Comparison of ENCODE assay signal across 9 mouse cellular contexts in the genomic region with DNA sequence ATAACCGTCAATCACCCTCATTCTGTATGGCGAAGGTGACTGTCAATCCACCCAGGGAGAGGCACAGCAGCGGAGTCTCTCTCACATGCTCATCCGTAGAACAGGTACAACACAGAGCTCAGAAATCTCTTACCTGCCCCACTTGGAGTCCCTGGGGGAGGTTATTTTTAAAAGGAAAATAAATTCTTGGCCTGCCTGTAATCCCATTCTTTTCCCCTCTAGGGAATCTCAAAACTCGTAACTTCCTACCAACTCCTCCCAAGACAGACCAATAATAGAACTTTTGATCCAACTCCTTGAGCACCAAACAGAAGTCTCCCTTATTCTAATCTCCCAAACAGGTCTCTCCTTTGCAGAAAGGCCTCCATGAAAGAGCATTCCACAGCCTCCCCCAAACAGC.
DNase-seq lines count a peak whose midpoint lies in the region; ATAC-seq and TF ChIP-seq lines count a peak whose summit lies in the region.
"Had no signal": no experiment of that assay in that cellular context is flagged by ENCODE, and none has a peak within 500 bp of the region (broad histone marks: within the 10 kb centered on the region; RNA-seq: fewer than 3 reads in every experiment).

No protein-coding gene starts in this region.

- 0 out of 2 replicates have a peak overlapping the region, but pooled peaks have one; percentile 56 for H3K27ac ChIP-seq in hindbrain, embryonic 12.5 days
- H3K27ac ChIP-seq in hindbrain, embryonic 11.5 days (ENCODE audit: low read depth, low read length) = no peak overlapping the region
- H3K27ac ChIP-seq in neural tube, embryonic 13.5 days (replicated peaks) = peak overlapping the region; percentile 25; the same call in 1 of the 2 replicates
- H3K27ac ChIP-seq in intestine, postnatal 0 days (ENCODE audit: low read depth, low read length) = peak overlapping the region; percentile 64; the same call in 1 of the 2 replicates
- H3K27ac ChIP-seq in stomach, embryonic 15.5 days = peak overlapping the region; percentile 64

- H3K4me3 ChIP-seq in hindbrain, embryonic 12.5 days = no peak overlapping the region
- no peak overlapping the region for H3K4me3 ChIP-seq in hindbrain, embryonic 11.5 days (ENCODE audit: low read depth, low read length)
- no peak overlapping the region for H3K4me3 ChIP-seq in neural tube, embryonic 13.5 days
- H3K4me3 ChIP-seq in intestine, postnatal 0 days (ENCODE audit: low read depth, low read length) = no peak overlapping the region
- no peak overlapping the region for H3K4me3 ChIP-seq in stomach, embryonic 15.5 days (replicated peaks)

- no peaks in the 10 kb centered on the region for H3K36me3 ChIP-seq in hindbrain, embryonic 12.5 days
- H3K36me3 ChIP-seq in hindbrain, embryonic 11.5 days (ENCODE audit: control insufficient read depth, insufficient read depth, low read length) = no peaks in the 10 kb centered on the region
- no peaks in the 10 kb centered on the region for H3K36me3 ChIP-seq in neural tube, embryonic 13.5 days
- peaks cover 5% of the 10 kb centered on the region; the same call in 1 of the 2 replicates for H3K36me3 ChIP-seq in intestine, postnatal 0 days (ENCODE audit: control insufficient read depth, insufficient read depth)
- H3K36me3 ChIP-seq in stomach, embryonic 15.5 days = no peaks in the 10 kb centered on the region

- H3K9ac ChIP-seq in hindbrain, embryonic 12.5 days = no peak overlapping the region
- no peak overlapping the region for H3K9ac ChIP-seq in hindbrain, embryonic 11.5 days (ENCODE audit: low read depth, low read length)
- no peak overlapping the region for H3K9ac ChIP-seq in neural tube, embryonic 13.5 days
- H3K9ac ChIP-seq in intestine, postnatal 0 days (ENCODE audit: low read depth, low read length) = 0 out of 2 replicates have a peak overlapping the region, but pooled peaks have one; percentile 13
- H3K9ac ChIP-seq in stomach, embryonic 15.5 days = no peak overlapping the region

- no peaks in the 10 kb centered on the region for H3K9me3 ChIP-seq in hindbrain, embryonic 12.5 days (replicated peaks)
- H3K9me3 ChIP-seq in hindbrain, embryonic 11.5 days (ENCODE audit: control insufficient read depth, low read length) = no peaks in the 10 kb centered on the region
- no peaks in the 10 kb centered on the region for H3K9me3 ChIP-seq in neural tube, embryonic 13.5 days
- no peaks in the 10 kb centered on the region for H3K9me3 ChIP-seq in intestine, postnatal 0 days (ENCODE audit: control insufficient read depth)
- no peaks in the 10 kb centered on the region for H3K9me3 ChIP-seq in stomach, embryonic 15.5 days

- TF ChIP-seq CTCF in intestine, postnatal 0 days (IDR thresholded peaks at IDR 0.05; ENCODE audit: low read depth) = no peak

- H3K4me1 ChIP-seq in hindbrain, embryonic 12.5 days = peaks cover 19% of the 10 kb centered on the region
- peaks cover 4% of the 10 kb centered on the region; the same call in 1 of the 2 replicates for H3K4me1 ChIP-seq in hindbrain, embryonic 11.5 days (replicated peaks; ENCODE audit: control insufficient read depth, insufficient read depth, low read length)
- peaks cover 28% of the 10 kb centered on the region for H3K4me1 ChIP-seq in neural tube, embryonic 13.5 days (replicated peaks)
- 0 out of 2 replicates have a peak, but pooled peaks cover 3% of the 10 kb centered on the region for H3K4me1 ChIP-seq in intestine, postnatal 0 days (replicated peaks; ENCODE audit: control insufficient read depth, insufficient read depth, low read length)
- H3K4me1 ChIP-seq in stomach, embryonic 15.5 days = peaks cover 41% of the 10 kb centered on the region

- 75% methylated on average over 5 of the region's 5 CpGs for WGBS in hindbrain, embryonic 12.5 days
- WGBS in hindbrain, embryonic 11.5 days = 76% methylated on average over 5 of the region's 5 CpGs
- 82% methylated on average over 5 of the region's 5 CpGs for WGBS in neural tube, embryonic 13.5 days
- WGBS in intestine, postnatal 0 days = 71% methylated on average over 5 of the region's 5 CpGs
- 80% methylated on average over 5 of the region's 5 CpGs for WGBS in stomach, embryonic 15.5 days

- DNase-seq in hindbrain, embryonic 11.5 days (ENCODE audit: low spot score) = no peak
- DNase-seq in neural tube, embryonic 10.5 days (ENCODE audit: extremely low spot score, low spot score) = no peak
- no peak for DNase-seq in cerebellum, postnatal 4 days (ENCODE audit: low spot score in 2 of 2)
- no peak for DNase-seq in cerebellum, adult 9-11 months
- DNase-seq: thymus, adult 2 months had no signal

- H3K4me2 ChIP-seq in hindbrain, embryonic 12.5 days (replicated peaks) = no peak overlapping the region
- H3K4me2 ChIP-seq in hindbrain, embryonic 11.5 days (replicated peaks; ENCODE audit: low read depth, low read length) = no peak overlapping the region
- no peak overlapping the region for H3K4me2 ChIP-seq in neural tube, embryonic 13.5 days
- H3K4me2 ChIP-seq in intestine, postnatal 0 days (replicated peaks; ENCODE audit: low read depth) = no peak overlapping the region
- H3K4me2 ChIP-seq in stomach, embryonic 15.5 days = no peak overlapping the region

- no peak for ATAC-seq in hindbrain, embryonic 12.5 days (ENCODE audit: low FRiP score)
- ATAC-seq in hindbrain, embryonic 11.5 days (ENCODE audit: low FRiP score) = no peak
- no peak for ATAC-seq in neural tube, embryonic 13.5 days (ENCODE audit: low read depth)
- no peak for ATAC-seq in intestine, postnatal 0 days
- no peak for ATAC-seq in stomach, embryonic 15.5 days (ENCODE audit: insufficient read depth, low FRiP score, low read depth)

- no peaks in the 10 kb centered on the region for H3K27me3 ChIP-seq in hindbrain, embryonic 12.5 days
- H3K27me3 ChIP-seq in hindbrain, embryonic 11.5 days (ENCODE audit: control insufficient read depth, insufficient read depth, low read length) = no peaks in the 10 kb centered on the region
- H3K27me3 ChIP-seq in neural tube, embryonic 13.5 days = no peaks in the 10 kb centered on the region
- no peaks in the 10 kb centered on the region for H3K27me3 ChIP-seq in intestine, postnatal 0 days (replicated peaks; ENCODE audit: control insufficient read depth, insufficient read depth, low read length)
- no peaks in the 10 kb centered on the region for H3K27me3 ChIP-seq in stomach, embryonic 15.5 days (replicated peaks)
